Mouse (Mus musculus): ENCODE results near the gene Ak2.

- TF ChIP-seq CTCF (IDR thresholded peaks at IDR 0.05; ENCODE audit: low read depth, low read length) (no peak), POLR2A (IDR thresholded peaks at IDR 0.05; ENCODE audit: extremely low read depth, insufficient read depth, low read length) (no peak)
Measured at GRCm38 (mm10) chr4:128978634-128979033, 13.1 kb upstream of the Ak2 start.

All from liver, adult 2 months (tissue).